Comparison of ENCODE assay signal across 26 mouse cellular contexts in the genomic region with DNA sequence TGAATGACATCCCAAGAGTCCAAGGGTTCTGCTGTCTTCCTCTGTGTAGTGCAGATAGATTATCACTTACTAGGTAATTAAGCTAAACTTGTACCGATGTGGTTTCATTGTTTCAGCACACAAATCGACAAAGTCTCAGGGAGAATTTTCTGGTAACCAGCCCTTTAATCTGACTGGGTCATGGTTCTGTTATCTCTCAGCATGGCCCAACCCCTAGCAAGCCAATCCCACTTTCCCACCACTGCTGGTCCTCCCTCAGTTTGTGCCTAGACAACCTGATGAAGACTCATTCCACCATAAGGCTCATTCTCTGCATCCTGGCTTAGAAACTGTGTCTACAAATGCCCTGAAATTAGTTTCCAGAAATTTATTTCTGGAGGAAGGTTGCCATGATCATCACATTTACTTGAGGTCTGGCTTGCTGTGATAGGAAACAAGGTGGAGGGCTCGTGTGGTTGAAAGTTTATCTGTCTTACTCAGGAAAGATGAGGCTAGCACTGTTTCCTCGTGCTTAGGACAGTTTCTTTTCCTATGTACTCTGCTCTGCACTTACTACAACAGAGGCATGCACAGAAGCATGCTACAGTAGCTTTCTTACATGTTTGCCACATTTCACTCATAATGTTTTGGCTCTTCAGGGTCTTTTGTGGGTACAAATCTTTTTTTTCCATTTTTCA.
A peak's percentile ranks its signal among the peaks of the same experiment; 100 is the strongest.
DNase-seq lines count a peak whose midpoint lies in the region; ATAC-seq and TF ChIP-seq lines count a peak whose summit lies in the region.
"Had no signal": no experiment of that assay in that cellular context is flagged by ENCODE, and none has a peak within 500 bp of the region (broad histone marks: within the 10 kb centered on the region; RNA-seq: fewer than 3 reads in every experiment).

No protein-coding gene starts in this region.

- H3K27me3 ChIP-seq in liver, embryonic 11.5 days (replicated peaks; ENCODE audit: control insufficient read depth, insufficient read depth, low read length), result no peaks in the 10 kb centered on the region
- H3K27me3 ChIP-seq in liver, embryonic 14.5 days (ENCODE audit: control insufficient read depth, insufficient read depth, low read length), result no peaks in the 10 kb centered on the region
- H3K27me3 ChIP-seq in midbrain, embryonic 14.5 days (ENCODE audit: control insufficient read depth, insufficient read depth, low read length), result no peaks in the 10 kb centered on the region
- H3K27me3 ChIP-seq: CH12.LX; forebrain, embryonic 13.5 days; heart, embryonic 13.5 days; hindbrain, embryonic 12.5 days; hindbrain, embryonic 15.5 days had no signal

- DNase-seq in liver, embryonic 11.5 days (ENCODE audit: low spot score), result no peak
- DNase-seq in liver (no peak), 416B (ENCODE audit: low read depth) (peak; percentile 17)
- no peak for DNase-seq in liver, embryonic 14.5 days (ENCODE audit: low read depth in 3 of 3, low spot score in 3 of 3)
- DNase-seq in right cerebral cortex, postnatal 4 days, result no peak
- DNase-seq in midbrain, embryonic 14.5 days, result no peak
- DNase-seq: adrenal gland, adult 8-10 months; adrenal gland, postnatal 25 days; B cell, adult 2 months; cerebellum, adult 11-12 months; cerebellum, adult 8-10 months; cerebellum, postnatal 10 days; cerebellum, postnatal 36 days; gastrocnemius, postnatal 10 days; gastrocnemius, postnatal 36 days; heart, adult 2 months; heart, postnatal 14 days had no signal

- no peak overlapping the region for H3K27ac ChIP-seq in liver, embryonic 11.5 days (ENCODE audit: low read depth, low read length)
- H3K27ac ChIP-seq in liver, embryonic 14.5 days, result no peak overlapping the region
- H3K27ac ChIP-seq in midbrain, embryonic 14.5 days (replicated peaks; ENCODE audit: low read depth, low read length), result no peak overlapping the region
- H3K27ac ChIP-seq: forebrain, embryonic 10.5 days; forebrain, embryonic 13.5 days; heart, adult 2 months; heart, embryonic 10.5 days; heart, embryonic 13.5 days; hindbrain, embryonic 12.5 days; hindbrain, embryonic 15.5 days had no signal

- ATAC-seq in liver, embryonic 11.5 days (replicated peaks; ENCODE audit: low FRiP score), result peak; percentile 78
- ATAC-seq in liver, embryonic 14.5 days (ENCODE audit: insufficient read depth), result peak; percentile 53; the same call in 1 of the 2 replicates
- no peak for ATAC-seq in midbrain, embryonic 14.5 days (ENCODE audit: low FRiP score, low TSS enrichment)
- ATAC-seq: forebrain, embryonic 13.5 days; forebrain, embryonic 16.5 days had no signal

- no peaks in the 10 kb centered on the region for H3K9me3 ChIP-seq in liver, embryonic 11.5 days (ENCODE audit: control insufficient read depth, low read length)
- no peaks in the 10 kb centered on the region for H3K9me3 ChIP-seq in liver, embryonic 14.5 days (ENCODE audit: control insufficient read depth, low read length)
- no peaks in the 10 kb centered on the region; the same call in 1 of the 2 replicates for H3K9me3 ChIP-seq in midbrain, embryonic 14.5 days (ENCODE audit: control insufficient read depth, low read length)
- H3K9me3 ChIP-seq: forebrain, embryonic 10.5 days; forebrain, embryonic 13.5 days; heart, embryonic 10.5 days; heart, embryonic 13.5 days; hindbrain, embryonic 12.5 days; hindbrain, embryonic 15.5 days had no signal

- no peak for TF ChIP-seq EP300 in liver, embryonic 14.5 days (IDR thresholded peaks at IDR 0.05; ENCODE audit: low read depth)

- no peak overlapping the region for H3K4me3 ChIP-seq in liver, embryonic 11.5 days (ENCODE audit: low read depth, low read length)
- no peak overlapping the region for H3K4me3 ChIP-seq in liver, embryonic 14.5 days (ENCODE audit: insufficient read depth in 1 of 2, low read depth in 2 of 2, low read length in 2 of 2)
- H3K4me3 ChIP-seq in midbrain, embryonic 14.5 days (replicated peaks; ENCODE audit: low read depth, low read length), result no peak overlapping the region
- H3K4me3 ChIP-seq: forebrain, embryonic 10.5 days; forebrain, embryonic 13.5 days; heart, adult 2 months; heart, embryonic 10.5 days; heart, embryonic 13.5 days; hindbrain, embryonic 12.5 days; hindbrain, embryonic 15.5 days had no signal

- no peaks in the 10 kb centered on the region for H3K4me1 ChIP-seq in liver, embryonic 11.5 days (replicated peaks; ENCODE audit: control insufficient read depth, insufficient read depth, low read length)
- H3K4me1 ChIP-seq in liver, embryonic 14.5 days (replicated peaks; ENCODE audit: control insufficient read depth in 2 of 2, insufficient read depth in 2 of 2, low read length in 1 of 2), result 0 out of 4 replicates have a peak, but pooled peaks cover 0 to 2% of the 10 kb centered on the region in 2 experiments
- H3K4me1 ChIP-seq in midbrain, embryonic 14.5 days (ENCODE audit: control insufficient read depth, insufficient read depth, low read length), result no peaks in the 10 kb centered on the region
- H3K4me1 ChIP-seq: forebrain, embryonic 10.5 days; forebrain, embryonic 13.5 days; heart, embryonic 10.5 days; heart, embryonic 13.5 days; hindbrain, embryonic 12.5 days; hindbrain, embryonic 15.5 days had no signal

- WGBS in liver, embryonic 11.5 days, result 50% methylated on average over 4 of the region's 4 CpGs
- WGBS in liver, embryonic 14.5 days (ENCODE audit: insufficient replicate concordance), result 22% methylated on average over 4 of the region's 4 CpGs
- WGBS in midbrain, embryonic 14.5 days, result 88% methylated on average over 4 of the region's 4 CpGs

- TF ChIP-seq CTCF in liver, embryonic 14.5 days (IDR thresholded peaks at IDR 0.05; ENCODE audit: low read depth), result no peak

- H3K4me2 ChIP-seq in liver, embryonic 11.5 days, result no peak overlapping the region
- H3K4me2 ChIP-seq in liver, embryonic 14.5 days (ENCODE audit: low read depth), result no peak overlapping the region
- no peak overlapping the region for H3K4me2 ChIP-seq in midbrain, embryonic 14.5 days (ENCODE audit: low read length)
- H3K4me2 ChIP-seq: forebrain, embryonic 13.5 days; heart, embryonic 13.5 days; hindbrain, embryonic 12.5 days; hindbrain, embryonic 15.5 days had no signal

- no peak overlapping the region for H3K9ac ChIP-seq in liver, embryonic 11.5 days (ENCODE audit: low read depth, low read length)
- no peak overlapping the region for H3K9ac ChIP-seq in liver, embryonic 14.5 days (replicated peaks)
- H3K9ac ChIP-seq in midbrain, embryonic 14.5 days (replicated peaks; ENCODE audit: low read length), result no peak overlapping the region
- H3K9ac ChIP-seq: forebrain, embryonic 13.5 days; heart, embryonic 13.5 days; hindbrain, embryonic 12.5 days; hindbrain, embryonic 15.5 days had no signal

- no peaks in the 10 kb centered on the region for H3K36me3 ChIP-seq in liver, embryonic 11.5 days (ENCODE audit: control insufficient read depth, insufficient read depth, low read length)
- H3K36me3 ChIP-seq in liver, embryonic 14.5 days (replicated peaks; ENCODE audit: control insufficient read depth, insufficient read depth, low read depth), result no peaks in the 10 kb centered on the region
- no peaks in the 10 kb centered on the region for H3K36me3 ChIP-seq in midbrain, embryonic 14.5 days (ENCODE audit: control insufficient read depth, insufficient read depth, low read length)
- H3K36me3 ChIP-seq: forebrain, embryonic 10.5 days; G1E; heart, embryonic 10.5 days; heart, embryonic 13.5 days; hindbrain, embryonic 12.5 days; hindbrain, embryonic 15.5 days had no signal
